8 mouse cellular contexts compared by ENCODE assay signal in genomic region chr2:163596057-163596872, GRCm38 (mm10). TPM values are rescaled to one million over a fixed set of nuclear protein-coding genes. Genes with fewer than 3 reads are reported as not detected.
DNase-seq lines count a peak whose midpoint lies in the region; ATAC-seq lines count a peak whose summit lies in the region.

No protein-coding gene starts in this region.

- no peak overlapping the region for H3K9ac ChIP-seq in midbrain, embryonic 16.5 days (ENCODE audit: low read depth, low read length)

- ATAC-seq in midbrain, embryonic 16.5 days: no peak
- peak; percentile 38 for ATAC-seq in megakaryocyte progenitor cell, adult 5-6 weeks (replicated peaks; ENCODE audit: poor library complexity)

- 0 out of 2 replicates have a peak overlapping the region, but pooled peaks have one; percentile 47 for H3K27ac ChIP-seq in midbrain, embryonic 16.5 days (ENCODE audit: low read length)
- H3K27ac ChIP-seq in midbrain, embryonic 10.5 days (replicated peaks): no peak overlapping the region

- no peaks in the 10 kb centered on the region for H3K9me3 ChIP-seq in midbrain, embryonic 16.5 days (replicated peaks; ENCODE audit: control insufficient read depth, low read length, poor library complexity, severe bottlenecking)
- no peaks in the 10 kb centered on the region for H3K9me3 ChIP-seq in midbrain, embryonic 10.5 days (replicated peaks)

- no peaks in the 10 kb centered on the region for H3K27me3 ChIP-seq in midbrain, embryonic 16.5 days (ENCODE audit: control insufficient read depth, insufficient read depth, low read depth, low read length)
- no peaks in the 10 kb centered on the region for H3K27me3 ChIP-seq in midbrain, embryonic 10.5 days (ENCODE audit: low read depth, poor library complexity, severe bottlenecking)

- intact Hi-C loops in gastrocnemius, postnatal 36 days (cut with DNase I): loop anchor here (2.0 kb wide), 1 partner anchor 61 kb away; no protein-coding TSS in a partner anchor

- no peaks in the 10 kb centered on the region for H3K4me1 ChIP-seq in midbrain, embryonic 16.5 days (ENCODE audit: control insufficient read depth, insufficient read depth, low read length)
- H3K4me1 ChIP-seq in midbrain, embryonic 10.5 days: peaks cover 5% of the 10 kb centered on the region; the same call in 1 of the 2 replicates

- no peak for DNase-seq in midbrain, embryonic 10.5 days (ENCODE audit: low spot score)
- DNase-seq in gastrocnemius, postnatal 36 days: peak; percentile 59 to 68
- peak; percentile 80 to 83 for DNase-seq in kidney, adult 8-10 months
- no peak for DNase-seq in right cerebral cortex, postnatal 25 days
- DNase-seq in layer of hippocampus, postnatal 10 days (ENCODE audit: low spot score in 2 of 2): no peak
- no peak for DNase-seq in MN1 (ENCODE audit: low spot score)

- H3K36me3 ChIP-seq in midbrain, embryonic 16.5 days (ENCODE audit: control insufficient read depth, insufficient read depth, low read length): no peaks in the 10 kb centered on the region
- H3K36me3 ChIP-seq in midbrain, embryonic 10.5 days: no peaks in the 10 kb centered on the region

- no peak overlapping the region for H3K4me2 ChIP-seq in midbrain, embryonic 16.5 days (ENCODE audit: low read length)

- no peak overlapping the region for H3K4me3 ChIP-seq in midbrain, embryonic 16.5 days (ENCODE audit: low read depth, low read length)
- H3K4me3 ChIP-seq in midbrain, embryonic 10.5 days: no peak overlapping the region

- 78% methylated on average over 13 of the region's 13 CpGs for WGBS in midbrain, embryonic 16.5 days
- WGBS in midbrain, embryonic 10.5 days: 78% methylated on average over 13 of the region's 13 CpGs

RNA-seq across cellular contexts. Expression of gene Ttpal, which starts 5.8 kb away (rescaled TPM):
- polyA plus RNA-seq in midbrain, embryonic 16.5 days (2015; fragmentation: Nextera tagmentation; extraction: Ambion mirVana): 43.7 and 48.7 TPM in 2 replicates
- 29.9 and 38.4 TPM in 2 replicates for polyA plus RNA-seq in midbrain, embryonic 10.5 days (2016; fragmentation: Nextera tagmentation; extraction: Ambion mirVana)
- total RNA-seq in gastrocnemius, postnatal 36 days (2021): 1 to 10 TPM; 4.3 to 4.8 TPM
- 13.7 and 20.7 TPM in 2 replicates for total RNA-seq in megakaryocyte progenitor cell, adult 5-6 weeks (2015)
- total RNA-seq in megakaryocyte progenitor cell, adult 5-6 weeks (2017): 12.4 and 12.7 TPM in 2 replicates
- 10 to 100 TPM; 51.4 to 51.8 TPM for total RNA-seq in layer of hippocampus, postnatal 10 days (2021)

RNA-seq across cellular contexts. Expression of gene Serinc3, which starts 48.7 kb away (rescaled TPM):
- polyA plus RNA-seq in midbrain, embryonic 16.5 days (2015; fragmentation: Nextera tagmentation; extraction: Ambion mirVana): 35.6 and 36.4 TPM in 2 replicates
- 24.7 and 28.7 TPM in 2 replicates for polyA plus RNA-seq in midbrain, embryonic 10.5 days (2016; fragmentation: Nextera tagmentation; extraction: Ambion mirVana)
- 100 to 1,000 TPM; 101 to 136 TPM for total RNA-seq in gastrocnemius, postnatal 36 days (2021)
- 641 and 693 TPM in 2 replicates for total RNA-seq in megakaryocyte progenitor cell, adult 5-6 weeks (2015)
- 470 and 502 TPM in 2 replicates for total RNA-seq in megakaryocyte progenitor cell, adult 5-6 weeks (2017)
- total RNA-seq in layer of hippocampus, postnatal 10 days (2021): 100 to 1,000 TPM; 168 to 196 TPM

Comparison
In these comparisons a context has a peak if more than half of its experiments do, and no peak if none do; other contexts are left out.
1. DNase-seq: peak in gastrocnemius, postnatal 36 days (2 of 2) and kidney, adult 8-10 months (2 of 2); none in midbrain, embryonic 10.5 days (single experiment), right cerebral cortex, postnatal 25 days (single experiment), layer of hippocampus, postnatal 10 days (0 of 2) and MN1 (single experiment).